Mouse (Mus musculus) layer of hippocampus, adult 9-11 months (tissue): ENCODE data around the gene Add1.
"Not testable (repeated sequence)": the region's sequence is repeated elsewhere in the genome, so short reads cannot be mapped to it uniquely, and the experiment has no call there.

Source experiments
- DNase-seq: peaks from one replicate; pipeline ENCODE4 v3.0.0; 2022

Add1 gene

GRCm38 (mm10) chr5:34551821-34552220 is 21.6 kb upstream of the Add1 start:
- no peak for DNase-seq

DNA sequence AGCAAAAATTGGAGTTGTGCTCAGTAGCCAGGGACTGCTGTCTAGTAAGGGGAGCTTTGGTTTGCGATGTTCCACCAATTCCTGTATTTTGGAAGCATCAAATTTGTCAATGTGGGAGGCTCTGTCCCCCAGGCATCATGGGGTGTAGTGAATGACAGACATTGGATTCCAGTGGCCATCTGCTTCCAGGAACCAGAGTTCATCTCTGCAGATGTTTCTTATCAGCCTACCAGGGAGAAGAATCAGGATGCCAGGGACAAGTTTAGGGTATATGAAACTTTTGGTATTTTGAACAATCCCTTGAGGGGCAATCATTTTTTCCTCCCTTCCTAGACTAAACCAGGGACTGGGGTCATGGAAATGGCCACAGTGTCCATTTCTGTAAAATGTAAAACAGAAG is 9.6 kb upstream of the Add1 start:
- DNase-seq = no peak

- DNase-seq = no peak
Observed at GRCm38 (mm10) chr5:34564291-34564690, 9.2 kb upstream of the Add1 start.

DNA sequence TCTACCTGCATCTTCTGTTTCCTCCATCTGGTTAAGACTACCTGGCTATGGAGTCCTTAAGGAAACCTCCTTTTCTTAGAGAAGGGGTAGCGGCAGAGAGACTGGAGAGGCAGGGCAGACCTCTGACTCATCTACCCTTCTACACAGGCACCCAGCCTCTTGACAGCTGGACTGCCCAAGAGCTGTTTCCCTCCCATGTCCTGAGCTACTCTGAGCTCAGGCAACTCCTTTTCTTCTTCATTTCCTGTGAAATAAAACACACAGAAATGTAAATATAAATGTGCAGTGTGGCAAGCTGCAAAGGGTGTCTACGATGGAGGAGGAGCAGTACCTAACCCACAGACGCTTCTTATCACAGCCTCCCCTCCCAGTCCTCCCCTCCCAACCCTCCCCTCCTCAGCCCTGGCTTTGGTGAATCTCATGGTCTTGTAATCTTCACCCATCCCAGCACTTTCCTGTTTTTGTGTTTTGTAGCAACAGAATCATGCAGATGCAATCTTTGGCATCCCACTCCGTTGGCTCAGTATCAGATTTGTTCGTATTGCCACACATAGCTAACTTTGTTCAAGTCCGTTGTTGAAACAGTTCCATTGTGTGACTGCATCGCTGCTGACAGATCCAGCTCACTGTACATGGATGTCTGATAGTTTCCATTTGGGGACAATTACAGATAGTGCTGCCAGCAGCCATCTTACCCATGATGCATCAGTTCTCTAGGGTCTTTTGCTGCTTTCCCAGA is 7.8 kb upstream of the Add1 start:
- DNase-seq = peak; percentile 92

- no peak for DNase-seq
Observed at GRCm38 (mm10) chr5:34571551-34571950, 1.9 kb upstream of the Add1 start.

DNA sequence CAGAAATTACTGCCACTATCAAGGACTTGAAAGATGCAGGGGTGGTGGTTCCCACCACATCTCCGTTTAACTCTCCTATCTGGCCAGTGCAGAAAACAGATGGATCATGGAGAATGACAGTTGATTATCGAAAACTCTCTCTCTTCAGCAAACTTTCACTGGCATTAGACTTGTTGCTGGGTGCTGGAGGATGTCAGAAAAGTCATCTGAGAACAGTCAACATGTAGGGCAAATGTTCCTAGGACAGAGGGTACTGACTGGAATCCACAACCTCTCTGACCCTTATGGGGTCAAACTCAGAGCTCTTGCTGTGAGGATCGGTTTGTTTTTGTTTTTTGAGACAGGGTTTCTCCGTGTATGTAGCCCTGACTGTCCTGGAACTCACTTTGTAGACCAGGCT is 896 bp upstream of the Add1 start:
- DNase-seq = not testable (repeated sequence)

DNA sequence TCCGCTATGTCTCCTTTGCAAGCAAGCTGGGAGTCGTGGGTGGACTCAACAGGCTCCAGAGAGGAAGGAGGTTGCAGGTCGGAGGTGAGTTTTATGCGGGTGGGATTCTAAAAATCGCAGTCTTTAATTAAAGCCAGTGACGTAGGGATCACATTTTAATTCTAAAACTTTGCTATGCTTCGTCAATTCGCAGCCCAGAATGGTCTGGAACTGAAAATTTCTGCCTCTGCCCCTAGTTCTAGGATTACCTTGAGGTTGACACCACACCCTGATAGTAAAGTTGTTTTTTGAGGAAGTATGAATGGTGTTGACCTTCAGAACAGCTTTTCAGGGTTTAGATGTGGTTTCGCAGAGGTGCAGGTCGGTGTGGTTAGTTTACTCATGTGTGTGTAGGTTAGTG is 1.3 kb downstream of the Add1 start:
- no peak for DNase-seq

- no peak for DNase-seq
Observed at GRCm38 (mm10) chr5:34576286-34576685, 2.8 kb downstream of the Add1 start.

GRCm38 (mm10) chr5:34578038-34578655 is 4.7 kb downstream of the Add1 start:
- no peak for DNase-seq

- no peak for DNase-seq
Observed at GRCm38 (mm10) chr5:34579377-34579776, 5.9 kb downstream of the Add1 start.

DNA sequence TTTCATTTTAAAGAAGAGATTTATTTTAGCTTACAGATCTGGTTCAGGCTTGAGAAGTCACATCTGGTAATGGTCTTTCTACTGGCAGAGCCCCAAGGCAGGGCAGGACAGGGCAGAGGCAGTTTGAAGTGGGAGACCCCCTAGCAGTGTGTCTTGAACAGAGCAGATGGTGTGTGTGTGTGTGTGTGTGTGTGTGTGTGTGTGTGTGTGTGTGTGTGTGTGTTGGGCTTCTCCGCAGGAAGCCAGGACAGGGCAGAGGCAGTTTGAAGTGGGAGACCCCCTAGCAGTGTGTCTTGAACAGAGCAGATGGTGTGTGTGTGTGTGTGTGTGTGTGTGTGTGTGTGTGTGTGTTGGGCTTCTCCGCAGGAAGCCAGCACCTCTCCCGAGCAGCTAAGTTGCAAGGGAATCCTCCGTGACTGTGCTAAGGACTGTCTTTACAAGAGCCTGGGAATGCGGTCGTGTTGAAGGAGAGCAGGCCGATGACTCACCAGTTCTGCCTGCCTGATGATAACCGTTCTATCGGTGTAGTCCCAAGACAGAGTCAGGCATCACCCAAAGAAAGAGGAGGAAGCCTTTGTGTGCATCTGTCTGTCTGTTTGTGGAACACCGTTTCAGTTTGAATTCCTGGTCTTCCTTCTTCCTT is 8.3 kb downstream of the Add1 start:
- DNase-seq = peak; percentile 45

- no peak for DNase-seq
Observed at GRCm38 (mm10) chr5:34582314-34582675, 8.8 kb downstream of the Add1 start.

- DNase-seq = no peak
Observed at GRCm38 (mm10) chr5:34585216-34585615, 11.8 kb downstream of the Add1 start.

GRCm38 (mm10) chr5:34587881-34588280 is 14.4 kb downstream of the Add1 start:
- no peak for DNase-seq

GRCm38 (mm10) chr5:34590059-34590458 is 16.6 kb downstream of the Add1 start:
- DNase-seq = no peak

DNA sequence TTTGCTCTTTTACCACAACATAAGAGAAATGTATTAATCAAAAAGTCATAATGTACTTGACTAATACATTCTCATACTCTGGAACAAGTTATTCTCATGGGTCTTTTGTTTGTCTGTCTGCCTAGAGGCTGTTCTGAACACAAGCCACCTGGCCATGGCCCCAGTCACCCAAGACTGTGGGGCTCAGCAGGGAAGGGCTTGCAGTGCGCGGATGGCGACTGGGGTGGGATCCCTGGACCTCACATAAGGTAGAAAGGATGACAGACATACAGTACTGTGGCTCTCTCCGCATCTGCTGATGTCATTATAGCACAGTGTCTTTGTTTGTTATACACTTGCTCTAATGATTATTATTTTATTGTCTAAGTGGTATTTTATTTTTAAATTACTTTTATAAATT is 17.2 kb downstream of the Add1 start:
- DNase-seq = no peak

GRCm38 (mm10) chr5:34591388-34592004 is 18.0 kb downstream of the Add1 start:
- DNase-seq = no peak

- DNase-seq = not testable (repeated sequence)
Observed at GRCm38 (mm10) chr5:34592224-34592623, 18.8 kb downstream of the Add1 start.

GRCm38 (mm10) chr5:34592666-34593065 is 19.2 kb downstream of the Add1 start:
- DNase-seq = no peak

GRCm38 (mm10) chr5:34593202-34593727 is 19.8 kb downstream of the Add1 start:
- DNase-seq = no peak

DNA sequence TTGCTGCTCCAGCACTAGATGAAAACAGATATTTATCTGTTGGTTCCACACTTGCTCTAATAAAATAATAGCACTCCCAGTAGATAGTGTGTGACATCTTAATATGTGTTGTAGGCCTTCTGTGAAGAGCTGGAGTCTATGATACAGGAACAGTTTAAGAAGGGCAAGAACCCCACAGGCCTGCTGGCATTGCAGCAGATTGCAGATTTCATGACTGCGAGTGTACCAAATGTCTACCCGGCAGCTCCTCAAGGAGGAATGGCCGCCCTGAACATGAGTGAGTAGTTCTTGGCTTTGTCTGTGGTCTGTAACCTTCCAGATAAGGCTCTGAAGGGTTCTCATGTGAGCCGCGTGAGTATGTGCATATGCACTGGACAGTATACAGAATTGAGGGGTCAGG is 31.1 kb downstream of the Add1 start:
- DNase-seq = no peak

DNA sequence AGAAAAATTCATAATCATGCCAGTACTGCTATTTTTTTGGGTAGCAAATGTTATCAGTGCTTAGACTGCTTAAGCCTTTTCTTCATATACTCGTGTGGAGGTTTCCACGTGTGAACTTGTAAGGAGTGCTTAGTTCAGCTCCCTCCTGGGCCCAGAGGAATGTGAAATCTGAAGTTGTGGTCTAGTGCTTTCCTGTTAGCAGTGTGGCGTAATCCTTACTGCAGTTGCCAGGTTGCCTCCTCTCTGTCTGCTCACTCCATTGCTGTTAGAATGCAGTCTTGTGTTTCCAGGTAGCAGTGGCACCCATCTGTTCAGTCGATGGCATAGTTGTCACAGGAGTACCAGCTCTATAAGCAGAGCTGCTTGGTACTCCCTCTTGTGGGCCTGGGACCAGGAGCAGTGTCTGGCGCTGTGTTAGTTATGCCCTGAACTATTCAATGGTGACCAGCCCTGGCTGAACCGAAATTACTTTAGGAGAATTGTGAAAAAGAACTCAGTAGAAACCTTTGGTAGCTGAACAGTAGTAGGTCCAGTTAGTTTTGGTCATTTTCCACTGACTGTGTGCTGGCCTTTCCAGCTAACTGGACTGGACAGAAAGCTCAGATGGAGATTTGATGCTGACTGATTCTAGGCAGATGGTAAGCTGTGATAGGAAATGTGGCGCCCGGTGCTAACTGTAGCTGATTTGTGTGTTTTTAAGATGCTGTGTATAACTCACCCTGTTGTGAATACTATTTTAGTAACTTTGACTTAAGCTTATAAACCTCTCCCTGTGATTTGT is 33.8 kb downstream of the Add1 start:
- DNase-seq = no peak

DNA sequence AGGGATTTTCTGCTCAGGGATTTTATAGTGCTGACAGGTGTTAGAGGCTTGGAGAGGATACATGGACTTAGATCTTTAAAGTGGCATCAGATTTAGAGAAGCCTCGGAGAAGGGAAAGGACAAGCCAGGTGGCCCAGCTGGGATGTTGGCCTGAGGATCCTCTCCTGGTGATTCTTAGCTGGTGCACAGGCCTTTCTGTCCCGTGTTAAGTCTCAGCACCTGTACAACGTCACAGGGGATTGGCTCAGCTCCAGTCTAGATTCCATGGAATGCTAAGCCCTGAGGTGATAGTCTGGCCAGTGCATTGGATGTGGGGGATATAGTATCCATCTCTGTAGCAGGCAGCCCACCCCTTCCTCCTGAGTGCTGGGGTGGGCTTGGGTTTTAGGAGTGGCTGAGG is 34.8 kb downstream of the Add1 start:
- no peak for DNase-seq
